Mouse (Mus musculus) erythroblast, embryonic 14.5 days (primary cell): ENCODE results near the gene Commd8. TPM values are rescaled to one million over a fixed set of nuclear protein-coding genes. Genes with fewer than 3 reads are reported as not detected.
"Not testable (repeated sequence)": the region's sequence is repeated elsewhere in the genome, so short reads cannot be mapped to it uniquely, and the experiment has no call there.

Experiments
- H3K27me3 ChIP-seq: 2 replicates; pipeline ENCODE4 v1.6.1; 2012; ENCODE audit warnings: inconsistent platforms; ENCODE audit not compliant: control insufficient read depth
- H3K36me3 ChIP-seq: 2 replicates; pipeline ENCODE4 v1.6.1; 2012; ENCODE audit warnings: mild to moderate bottlenecking, inconsistent platforms; ENCODE audit not compliant: control insufficient read depth
- H3K4me1 ChIP-seq: 2 replicates; pipeline ENCODE4 v1.6.1; 2012; ENCODE audit warnings: inconsistent platforms; ENCODE audit not compliant: control insufficient read depth
- H3K4me3 ChIP-seq: replicated peaks from 2 replicates; pipeline ENCODE3; 2012; ENCODE audit warnings: moderate library complexity, mild to moderate bottlenecking, inconsistent platforms
- H3K9me3 ChIP-seq: 2 replicates; pipeline ENCODE4 v1.6.1; 2012; ENCODE audit warnings: low read length, inconsistent platforms, mixed read lengths; ENCODE audit not compliant: control insufficient read depth
- GATA1 ChIP-seq: IDR thresholded peaks from 2 replicates; pipeline ENCODE4 v1.6.1; 2012; ENCODE audit warnings: low read length, inconsistent platforms, mixed read lengths
- TAL1 ChIP-seq: IDR thresholded peaks from 3 replicates; pipeline ENCODE4 v1.6.1; 2012; ENCODE audit warnings: low read length, inconsistent platforms, mixed read lengths
- polyA plus RNA-seq: library from polyadenylated mRNA; stranded (reverse); fragments of >175 nt; gene quantifications from 2 replicates; pipeline ENCODE4 v1.2.3, GENCODE M21; 2012

The Commd8 gene
- polyA plus RNA-seq, 1 experiment, result 0.59 TPM

- TF ChIP-seq TAL1, result no peak
- no peak for TF ChIP-seq GATA1
- Histone ChIP-seq H3K4me1 (no peaks in the 10 kb centered on the region), H3K27me3 (no peaks in the 10 kb centered on the region), H3K9me3 (no peaks in the 10 kb centered on the region), H3K4me3 (no peak overlapping the region), H3K36me3 (peaks cover 85% of the 10 kb centered on the region)
Observed at GRCm38 (mm10) chr5:72158667-72159066, 9.3 kb downstream of the Commd8 start.

GRCm38 (mm10) chr5:72156598-72156997 lies 11.4 kb downstream of the Commd8 start:
- Histone ChIP-seq H3K4me3 (no peak overlapping the region), H3K9me3 (no peaks in the 10 kb centered on the region), H3K4me1 (no peaks in the 10 kb centered on the region), H3K27me3 (no peaks in the 10 kb centered on the region), H3K36me3 (peaks cover 64% of the 10 kb centered on the region)
- no peak for TF ChIP-seq TAL1
- no peak for TF ChIP-seq GATA1

GRCm38 (mm10) chr5:72155686-72156085 lies 12.3 kb downstream of the Commd8 start:
- peaks cover 55% of the 10 kb centered on the region for H3K36me3 ChIP-seq
- H3K4me3 ChIP-seq, H3K4me1 ChIP-seq, H3K27me3 ChIP-seq, H3K9me3 ChIP-seq: not testable (repeated sequence)

GRCm38 (mm10) chr5:72150870-72151269 lies 17.1 kb downstream of the Commd8 start:
- H3K36me3 ChIP-seq, result peaks cover 12% of the 10 kb centered on the region
- H3K9me3 ChIP-seq, result no peaks in the 10 kb centered on the region
- H3K4me1 ChIP-seq, result no peaks in the 10 kb centered on the region
- TF ChIP-seq TAL1, result no peak
- no peak for TF ChIP-seq GATA1
- H3K27me3 ChIP-seq, result no peaks in the 10 kb centered on the region
- H3K4me3 ChIP-seq, result no peak overlapping the region

- Histone ChIP-seq H3K27me3 (no peaks in the 10 kb centered on the region), H3K4me3 (no peak overlapping the region), H3K36me3 (no peaks in the 10 kb centered on the region), H3K9me3 (no peaks in the 10 kb centered on the region), H3K4me1 (no peaks in the 10 kb centered on the region)
- TF ChIP-seq TAL1 (no peak), GATA1 (no peak)
Observed at GRCm38 (mm10) chr5:72148679-72149078, 19.3 kb downstream of the Commd8 start.

- H3K4me3 ChIP-seq, result no peak overlapping the region
- H3K36me3 ChIP-seq, result no peaks in the 10 kb centered on the region
- no peak for TF ChIP-seq GATA1
- no peak for TF ChIP-seq TAL1
- peaks cover 4% of the 10 kb centered on the region; the same call in 1 of the 2 replicates for H3K9me3 ChIP-seq
- no peaks in the 10 kb centered on the region for H3K27me3 ChIP-seq
- no peaks in the 10 kb centered on the region for H3K4me1 ChIP-seq
Observed at GRCm38 (mm10) chr5:72139619-72140018, 28.4 kb downstream of the Commd8 start.

- no peaks in the 10 kb centered on the region for H3K27me3 ChIP-seq
- TF ChIP-seq GATA1, result no peak
- TF ChIP-seq TAL1, result no peak
- no peaks in the 10 kb centered on the region for H3K4me1 ChIP-seq
- no peak overlapping the region for H3K4me3 ChIP-seq
- H3K9me3 ChIP-seq, result peaks cover 4% of the 10 kb centered on the region; the same call in 1 of the 2 replicates
- H3K36me3 ChIP-seq, result no peaks in the 10 kb centered on the region
Observed at GRCm38 (mm10) chr5:72138256-72138655, 29.7 kb downstream of the Commd8 start.

- H3K9me3 ChIP-seq, result peaks cover 4% of the 10 kb centered on the region; the same call in 1 of the 2 replicates
- no peaks in the 10 kb centered on the region for H3K27me3 ChIP-seq
- H3K36me3 ChIP-seq, result no peaks in the 10 kb centered on the region
- no peaks in the 10 kb centered on the region for H3K4me1 ChIP-seq
- TF ChIP-seq TAL1 (no peak), GATA1 (no peak)
- no peak overlapping the region for H3K4me3 ChIP-seq
Observed at GRCm38 (mm10) chr5:72133906-72134305, 34.1 kb downstream of the Commd8 start.

- no peaks in the 10 kb centered on the region for H3K27me3 ChIP-seq
- H3K36me3 ChIP-seq, result no peaks in the 10 kb centered on the region
- TF ChIP-seq TAL1 (no peak), GATA1 (no peak)
- no peaks in the 10 kb centered on the region for H3K4me1 ChIP-seq
- no peaks in the 10 kb centered on the region for H3K9me3 ChIP-seq
- no peak overlapping the region for H3K4me3 ChIP-seq
Observed at GRCm38 (mm10) chr5:72126681-72127080, 41.3 kb downstream of the Commd8 start.

GRCm38 (mm10) chr5:72122414-72123037 lies 45.5 kb downstream of the Commd8 start:
- no peak for TF ChIP-seq GATA1
- TF ChIP-seq TAL1, result no peak
- no peaks in the 10 kb centered on the region for H3K9me3 ChIP-seq

More at GRCm38 (mm10) chr5:72122414-72123037, 45.5 kb downstream of the Commd8 start:
- Histone ChIP-seq H3K4me1 (no peaks in the 10 kb centered on the region), H3K36me3 (no peaks in the 10 kb centered on the region), H3K27me3 (no peaks in the 10 kb centered on the region), H3K4me3 (no peak overlapping the region)
